Mouse (Mus musculus): ENCODE data around the gene Inpp4a. TPM values are rescaled to one million over a fixed set of nuclear protein-coding genes. Genes with fewer than 3 reads are reported as not detected.
A peak's percentile ranks its signal among the peaks of the same experiment; 100 is the strongest.

The Inpp4a gene
- total RNA-seq, 1 experiment from 2014 or later: 25.4 TPM

- no peak for DNase-seq
These were observed 115.7 kb downstream of the Inpp4a start for GRCm38 (mm10) chr1:37415394-37415793.

GRCm38 (mm10) chr1:37419420-37419819, 119.8 kb downstream of the Inpp4a start:
- DNase-seq: no peak

- no peak for DNase-seq
These were observed 127.6 kb downstream of the Inpp4a start for GRCm38 (mm10) chr1:37427144-37427875.

GRCm38 (mm10) chr1:37428911-37429310, 129.2 kb downstream of the Inpp4a start:
- DNase-seq: no peak

GRCm38 (mm10) chr1:37429366-37430296, 130.0 kb downstream of the Inpp4a start, which contains the start of the genes Coa5 and Unc50:
Coa5 (minus strand) TSS chr1:37430103.
Unc50 (plus strand) TSS chr1:37430139.
- peak; percentile 93 for DNase-seq

- DNase-seq: no peak
These were observed 130.7 kb downstream of the Inpp4a start for GRCm38 (mm10) chr1:37430297-37430840.

GRCm38 (mm10) chr1:37436419-37436818, 136.8 kb downstream of the Inpp4a start:
- DNase-seq: no peak

GRCm38 (mm10) chr1:37442848-37443835, 143.5 kb downstream of the Inpp4a start:
- DNase-seq: no peak

- peak; percentile 71 for DNase-seq
These were observed 148.9 kb downstream of the Inpp4a start for GRCm38 (mm10) chr1:37448361-37449095.

- DNase-seq: no peak
These were observed 151.6 kb downstream of the Inpp4a start for GRCm38 (mm10) chr1:37451270-37451669.

GRCm38 (mm10) chr1:37457546-37457945, 157.9 kb downstream of the Inpp4a start:
- DNase-seq: no peak

Other genes with a start within 250 kb of the Inpp4a start
- 1.7 and 2.9 TPM in 2 replicates for gene Cnga3, start 85.4 kb upstream of the Inpp4a start, total RNA-seq (2021)
- gene Coa5, start 130.2 kb downstream of the Inpp4a start, total RNA-seq (2021): 96.7 and 98.8 TPM in 2 replicates
- gene Unc50, start 130.3 kb downstream of the Inpp4a start, total RNA-seq (2021): 63.0 and 72.8 TPM in 2 replicates
- 6.2 and 7.0 TPM in 2 replicates for gene Mgat4a, start 241.2 kb downstream of the Inpp4a start, total RNA-seq (2021)

Data from adrenal gland, postnatal 25 days (tissue).